Mouse (Mus musculus) E14TG2a.4 (cell line): ENCODE measurements around the gene Vmn1r28.
"Not testable (repeated sequence)": the region's sequence is repeated elsewhere in the genome, so short reads cannot be mapped to it uniquely, and the experiment has no call there.

Source experiments
- H3K27me3 ChIP-seq: 2 replicates; pipeline ENCODE4 v1.6.1; 2014; ENCODE audit warnings: low read length, control low read depth; ENCODE audit not compliant: insufficient read depth
- H3K36me3 ChIP-seq: 2 replicates; pipeline ENCODE4 v1.6.1; 2014; ENCODE audit warnings: low read length, control low read depth; ENCODE audit not compliant: insufficient read depth
- H3K4me1 ChIP-seq: replicated peaks from 2 replicates; pipeline ENCODE4 v1.6.1; 2014; ENCODE audit warnings: low read depth, low read length, control low read depth
- H3K4me3 ChIP-seq: replicated peaks from 2 replicates; pipeline ENCODE4 v1.5.1; 2014; ENCODE audit warnings: mild to moderate bottlenecking, low read length
- H3K9me3 ChIP-seq: 2 replicates; pipeline ENCODE4 v1.6.1; 2014; ENCODE audit warnings: low read length, control low read depth
- CTCF ChIP-seq: conservative IDR thresholded peaks from 2 replicates; pipeline ENCODE4 v1.5.1; 2014; ENCODE audit warnings: low read length
- NANOG ChIP-seq: IDR thresholded peaks from 2 replicates; pipeline ENCODE4 v1.6.1; 2014; ENCODE audit warnings: borderline replicate concordance, low read length, mixed read lengths
- POU5F1 ChIP-seq: IDR thresholded peaks from 2 replicates; pipeline ENCODE4 v1.6.1; 2014; ENCODE audit warnings: low read length, borderline replicate concordance

Vmn1r28 gene

DNA sequence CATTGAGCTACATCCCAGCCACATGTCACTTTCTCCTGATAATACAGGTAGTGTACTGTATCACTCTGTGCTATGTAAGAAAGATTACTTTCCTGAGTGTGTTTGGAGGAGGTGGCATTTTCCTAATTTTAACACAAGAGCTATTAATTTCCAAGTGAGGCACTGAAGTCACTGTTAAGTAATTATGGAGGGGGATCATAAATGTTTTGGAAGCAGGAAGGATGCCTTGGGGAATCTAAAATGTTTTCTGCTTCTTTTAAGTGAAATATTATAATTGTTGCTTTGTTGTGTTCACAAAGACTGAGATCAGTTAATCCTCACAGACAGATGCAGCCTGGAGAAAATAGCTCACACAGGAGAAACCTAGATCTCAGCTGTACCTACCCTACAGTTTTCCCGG, at the start of gene Vmn1r28:
TSS of gene Vmn1r28 (plus strand) at position 301 of the 400 bp plus-strand sequence.
- Histone ChIP-seq H3K27me3 (no peaks in the 10 kb centered on the region), H3K9me3 (no peaks in the 10 kb centered on the region), H3K4me3 (no peak within 1 kb of the TSS), H3K36me3 (no peaks in the 10 kb centered on the region), H3K4me1 (no peaks in the 10 kb centered on the region)
- TF ChIP-seq CTCF (no peak), NANOG (no peak), POU5F1 (no peak)

DNA sequence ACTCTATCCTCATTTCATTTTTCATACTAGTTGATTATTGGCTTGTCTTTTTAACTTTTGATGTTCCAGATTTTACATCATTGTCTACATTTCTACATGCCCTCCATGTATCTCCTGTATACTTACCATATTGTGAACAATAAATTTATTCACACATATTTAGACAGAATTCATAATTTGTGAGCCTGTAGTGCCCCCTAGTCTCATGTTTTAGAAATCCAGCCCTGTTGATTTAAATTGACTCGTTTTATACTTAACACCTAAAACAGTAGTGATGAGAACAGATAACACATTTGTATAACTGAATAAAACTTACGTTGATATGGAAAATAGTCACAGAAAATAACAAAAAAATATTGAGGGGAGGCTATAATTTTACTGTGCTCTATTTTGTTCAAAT, 45.7 kb upstream of the Vmn1r28 start:
- Histone ChIP-seq H3K36me3 (no peaks in the 10 kb centered on the region), H3K27me3 (no peaks in the 10 kb centered on the region), H3K9me3 (no peaks in the 10 kb centered on the region), H3K4me1 (no peaks in the 10 kb centered on the region), H3K4me3 (no peak overlapping the region)
- TF ChIP-seq POU5F1 (no peak), NANOG (no peak), CTCF (no peak)

DNA sequence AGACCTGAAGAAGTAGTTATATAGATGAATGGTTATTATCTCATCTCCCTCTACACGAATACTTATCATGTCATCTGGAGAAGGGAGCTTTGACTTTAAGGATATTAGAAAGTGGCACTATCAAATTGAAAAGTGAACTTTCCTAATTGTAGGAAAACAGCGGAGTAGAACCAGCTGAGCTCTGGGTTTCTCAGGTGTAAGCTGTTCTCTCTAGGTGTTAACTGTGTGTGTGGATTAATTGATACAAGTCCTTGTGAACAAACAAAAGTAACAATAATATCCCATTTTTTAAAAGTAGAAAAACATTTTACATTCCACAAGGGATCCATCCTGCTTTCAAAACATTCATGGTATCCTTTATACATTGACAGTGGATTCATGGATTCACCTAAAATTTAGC, 43.1 kb upstream of the Vmn1r28 start, which contains the start of gene Vmn1r27:
TSS of gene Vmn1r27 (minus strand) at position 101 of the 400 bp plus-strand sequence.
- TF ChIP-seq CTCF: no peak
- no peak for TF ChIP-seq POU5F1
- no peak for TF ChIP-seq NANOG
- H3K27me3 ChIP-seq: no peaks in the 10 kb centered on the region
- no peak within 1 kb of the TSS for H3K4me3 ChIP-seq
- H3K36me3 ChIP-seq: no peaks in the 10 kb centered on the region
- H3K4me1 ChIP-seq: no peaks in the 10 kb centered on the region
- H3K9me3 ChIP-seq: no peaks in the 10 kb centered on the region

DNA sequence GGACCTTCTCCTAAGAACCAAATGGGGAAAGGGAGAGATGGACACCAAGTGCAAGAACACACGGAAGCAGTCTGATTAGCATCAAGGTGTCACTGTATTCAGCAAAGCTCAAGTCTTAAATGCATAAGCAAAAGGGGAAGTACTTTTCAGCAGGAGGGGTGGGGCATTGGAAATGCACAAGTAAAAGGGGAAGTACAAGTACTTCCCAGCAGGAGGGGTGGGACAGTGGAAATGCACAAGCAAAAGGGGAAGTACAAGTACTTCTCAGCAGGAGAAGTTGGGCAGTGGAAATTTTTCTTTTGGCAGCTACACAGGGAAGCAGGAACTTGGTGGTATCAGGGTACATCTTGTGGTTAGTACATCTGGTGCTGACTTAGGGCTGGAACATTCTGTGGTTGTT, 17.8 kb downstream of the Vmn1r28 start:
- not testable (repeated sequence) for H3K36me3 ChIP-seq, H3K4me3 ChIP-seq, H3K4me1 ChIP-seq, H3K27me3 ChIP-seq
- H3K9me3 ChIP-seq: peaks cover 43% of the 10 kb centered on the region

DNA sequence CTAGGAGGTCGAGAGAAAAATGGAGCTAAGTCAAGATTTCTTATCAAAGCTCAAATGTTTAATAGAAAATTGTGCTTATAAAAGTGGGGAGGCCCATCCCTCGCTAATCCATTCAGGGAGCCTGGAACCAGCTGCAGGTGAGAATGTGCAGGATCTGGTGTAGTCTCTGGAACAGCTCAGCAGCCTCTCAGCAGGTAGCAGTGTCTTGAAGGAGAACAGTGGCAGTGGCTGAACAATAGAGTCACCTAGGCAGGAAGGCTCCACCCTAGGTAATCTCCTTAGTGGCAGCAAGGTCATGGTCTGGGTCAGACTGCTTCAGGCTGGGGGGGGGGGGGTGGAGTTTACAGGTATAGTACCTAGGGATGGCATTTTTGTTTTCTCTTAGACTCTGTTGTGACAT, 30.4 kb downstream of the Vmn1r28 start:
- Histone ChIP-seq H3K9me3 (peaks cover 11% of the 10 kb centered on the region), H3K36me3 (no peaks in the 10 kb centered on the region), H3K4me3 (no peak overlapping the region), H3K4me1 (peaks cover 9% of the 10 kb centered on the region), H3K27me3 (no peaks in the 10 kb centered on the region)
- TF ChIP-seq POU5F1: no peak
- TF ChIP-seq CTCF: no peak
- TF ChIP-seq NANOG: no peak

DNA sequence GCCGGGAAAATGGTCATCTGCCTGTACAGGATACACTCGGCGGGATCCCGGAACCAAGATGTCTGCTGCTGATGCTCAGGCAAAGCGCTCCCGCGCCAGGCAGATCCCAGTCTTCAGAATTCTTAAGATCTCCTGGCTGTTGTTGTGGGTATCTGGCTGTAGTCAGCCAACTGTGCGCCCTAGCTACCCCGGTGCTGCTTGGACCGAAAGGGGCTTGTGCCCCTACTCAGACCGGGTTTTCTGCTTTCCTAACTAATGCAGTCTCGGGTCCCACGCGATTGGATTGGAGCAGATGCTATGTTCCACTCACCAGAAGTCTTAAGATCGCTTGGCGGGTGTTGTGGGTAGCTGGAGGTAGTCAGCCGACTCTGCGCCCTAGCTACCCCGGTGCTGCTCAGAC, 36.7 kb downstream of the Vmn1r28 start:
- not testable (repeated sequence) for H3K27me3 ChIP-seq, H3K36me3 ChIP-seq, H3K4me1 ChIP-seq, H3K9me3 ChIP-seq
- peak overlapping the region; percentile 71 for H3K4me3 ChIP-seq

DNA sequence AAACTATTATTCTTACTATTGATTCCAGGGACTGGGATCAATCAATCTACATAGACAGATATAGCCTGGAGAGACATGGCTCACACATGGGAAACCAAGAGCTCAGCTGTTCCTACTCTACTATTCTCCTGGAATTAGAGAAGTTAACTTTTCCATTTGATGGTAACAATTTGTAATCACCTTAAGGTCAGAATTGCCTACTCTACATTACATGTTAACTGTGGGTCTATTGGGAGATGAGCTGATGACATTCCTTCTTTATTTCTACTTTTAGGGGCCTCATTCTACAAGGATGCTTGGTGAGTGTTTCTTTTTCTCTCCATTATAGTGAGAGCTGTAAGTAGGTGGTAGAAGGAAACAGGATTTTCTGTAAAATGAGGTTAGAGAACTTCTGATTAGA, 39.4 kb downstream of the Vmn1r28 start, which contains the start of gene Vmn1r29:
TSS of gene Vmn1r29 (plus strand) at position 301 of the 400 bp plus-strand sequence.
- no peaks in the 10 kb centered on the region for H3K4me1 ChIP-seq
- H3K27me3 ChIP-seq: no peaks in the 10 kb centered on the region
- no peak within 1 kb of the TSS for H3K4me3 ChIP-seq
- TF ChIP-seq CTCF: no peak
- TF ChIP-seq NANOG: no peak
- no peak for TF ChIP-seq POU5F1
- H3K9me3 ChIP-seq: no peaks in the 10 kb centered on the region
- H3K36me3 ChIP-seq: no peaks in the 10 kb centered on the region
